Mouse (Mus musculus) v-Abl transformed pro-B cells (cell line): ENCODE measurements around the gene Usp30.

Source experiments
- in situ Hi-C, 2 experiments: fragments of 400-800 bp; cut with MboI; formaldehyde crosslinking; loops; one replicate each; pipeline ENCODE4 v1.15.1; 2025; ENCODE audit not compliant: unreplicated experiment in 2 of 2

Usp30 gene

GRCm38 (mm10) chr5:114147043-114147972 is 82.0 kb downstream of the Usp30 start:
- in situ Hi-C loops: no loop called here

GRCm38 (mm10) chr5:114152359-114153092 is 87.3 kb downstream of the Usp30 start:
- in situ Hi-C loops: no loop called here

DNA sequence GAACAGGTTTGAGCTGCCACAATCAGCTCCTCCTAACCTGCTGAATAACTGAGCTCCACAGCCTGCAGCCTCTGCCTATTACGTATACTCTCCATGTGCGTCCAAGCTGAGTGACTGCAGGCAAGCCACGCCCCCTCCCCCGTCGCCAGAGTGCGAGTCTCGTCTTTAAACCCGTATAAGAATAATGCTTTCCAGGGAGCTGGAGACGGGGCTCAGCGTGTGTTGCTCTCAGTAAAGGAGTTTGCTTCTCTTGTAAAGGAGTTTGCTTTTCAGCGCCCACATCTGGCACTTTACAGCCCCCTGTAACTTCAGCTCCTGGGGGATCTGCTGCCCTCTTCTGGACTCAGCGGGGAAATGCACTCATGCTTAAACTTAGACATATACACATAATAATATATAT is 88.2 kb downstream of the Usp30 start:
- in situ Hi-C loops: no loop called here

DNA sequence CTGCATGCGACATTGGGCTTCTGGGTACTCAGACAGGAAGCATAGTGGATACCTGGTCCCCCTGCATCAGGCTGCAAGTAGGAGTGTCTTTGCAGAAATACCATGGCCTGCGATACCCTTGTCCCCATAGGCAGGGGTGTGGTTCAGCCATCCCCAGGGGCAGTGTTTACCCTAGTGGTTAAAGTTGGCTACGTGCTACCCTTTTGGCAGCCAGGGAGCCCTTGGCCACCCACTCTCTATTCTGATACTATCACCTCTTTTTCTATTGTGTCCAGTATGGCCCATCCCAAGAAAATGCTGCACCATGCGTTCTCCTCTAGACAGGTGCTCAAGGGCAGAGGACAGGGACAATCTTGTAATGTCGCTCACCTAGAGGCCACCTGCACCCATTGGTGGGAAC is 89.5 kb downstream of the Usp30 start:
- in situ Hi-C loops: no loop called here

GRCm38 (mm10) chr5:114155168-114155933 is 90.1 kb downstream of the Usp30 start:
- in situ Hi-C loops: no loop called here

- in situ Hi-C loops: no loop called here
Measured at GRCm38 (mm10) chr5:114157236-114157635, 92.0 kb downstream of the Usp30 start.

DNA sequence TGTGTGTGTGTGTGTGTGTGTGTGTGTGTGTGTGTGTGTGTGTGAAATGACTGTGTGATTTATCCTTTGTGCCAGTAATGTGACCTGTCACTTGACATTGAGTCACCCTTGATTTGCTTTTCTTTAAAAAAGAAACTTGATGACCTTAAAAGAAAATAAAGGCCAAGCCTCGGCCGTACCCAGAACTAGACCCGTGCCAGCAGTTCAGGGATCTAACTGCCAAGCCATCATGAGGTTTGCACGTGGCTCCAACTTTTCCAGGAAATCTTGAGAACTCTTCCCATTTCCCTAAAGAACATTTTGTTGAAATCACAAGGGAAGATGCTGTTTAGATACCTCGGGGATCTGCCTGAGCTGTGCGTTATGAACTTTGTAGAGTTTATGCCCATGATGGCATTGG is 96.2 kb downstream of the Usp30 start:
- in situ Hi-C loops: no loop called here

DNA sequence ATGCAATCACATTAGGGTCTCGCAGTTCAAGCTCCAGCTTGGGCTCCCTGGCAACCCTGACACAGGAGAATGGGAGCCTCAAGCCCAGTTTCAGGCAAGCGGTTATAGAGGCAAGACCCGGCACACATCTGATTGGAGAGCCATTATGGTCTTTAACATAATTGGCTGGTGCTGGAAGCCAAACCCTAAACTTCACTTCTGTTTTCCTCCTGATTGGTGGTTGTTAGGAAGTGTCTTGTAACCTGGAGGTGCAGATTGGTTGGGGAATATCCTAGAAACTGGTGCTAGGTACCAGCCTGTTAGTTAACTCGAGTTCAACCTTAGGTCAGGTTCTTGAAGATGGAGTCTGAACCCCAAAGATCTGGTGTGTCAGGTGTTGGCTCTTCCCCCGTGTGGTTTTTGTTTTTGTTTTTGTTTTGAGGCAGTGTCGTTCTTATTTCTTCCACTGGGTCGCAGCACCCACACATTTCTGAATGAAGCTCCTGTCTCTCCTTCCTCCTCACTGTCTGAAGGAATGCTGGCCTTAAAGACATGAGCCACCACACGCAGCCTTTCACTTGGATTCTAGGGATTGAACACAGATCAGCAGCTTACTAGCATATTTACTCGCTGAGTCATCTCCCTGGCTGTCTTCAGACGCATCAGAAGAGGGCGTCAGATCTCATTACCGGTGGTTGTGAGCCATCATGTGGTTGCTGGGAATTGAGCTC is 97.0 kb downstream of the Usp30 start:
- in situ Hi-C loops: no loop called here

- in situ Hi-C loops: no loop called here
Measured at GRCm38 (mm10) chr5:114163117-114163696, 97.9 kb downstream of the Usp30 start.

- in situ Hi-C loops: no loop called here
Measured at GRCm38 (mm10) chr5:114170345-114170744, 105.1 kb downstream of the Usp30 start.

DNA sequence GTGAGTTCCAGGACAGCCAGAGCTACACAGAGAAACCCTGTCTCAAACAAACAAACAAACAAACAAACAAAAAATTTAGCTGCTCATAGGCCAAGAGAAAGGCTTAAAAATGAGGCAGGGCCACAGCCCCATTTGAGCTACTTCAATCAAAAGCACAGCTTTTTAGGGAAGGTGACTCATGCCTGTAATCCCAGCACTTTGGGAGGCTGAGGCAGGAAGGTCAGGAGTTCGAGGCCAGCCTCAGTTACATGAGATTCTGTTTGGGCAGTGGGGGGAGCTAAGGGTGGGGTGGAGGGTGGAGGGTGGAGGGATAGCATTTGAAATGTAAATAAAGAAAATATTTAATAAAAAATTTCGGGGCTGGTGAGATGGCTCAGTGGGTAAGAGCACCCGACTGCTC is 107.7 kb downstream of the Usp30 start:
- in situ Hi-C loops: no loop called here

- in situ Hi-C loops: no loop called here
Measured at GRCm38 (mm10) chr5:114173458-114173857, 108.2 kb downstream of the Usp30 start.

- in situ Hi-C loops: no loop called here
Measured at GRCm38 (mm10) chr5:114173877-114174581, 108.8 kb downstream of the Usp30 start.
